Mouse (Mus musculus) kidney, embryonic 15.5 days (tissue): Measurements from ENCODE around the gene Shroom3. TPM values are rescaled to one million over a fixed set of nuclear protein-coding genes. Genes with fewer than 3 reads are reported as not detected.
A peak's percentile ranks its signal among the peaks of the same experiment; 100 is the strongest.

ENCODE experiments used
- ATAC-seq: fragments of 200-750 bp; cut with Nextera tagmentation; replicated peaks from 2 replicates; pipeline ENCODE4 v1.8.0; 2017; ENCODE audit warnings: moderate TSS enrichment; ENCODE audit not compliant: low FRiP score
- H3K27ac ChIP-seq: fragments of 300-500 bp; sonication (generic); 2 replicates; pipeline ENCODE4 v1.5.1; 2015; ENCODE audit warnings: mild to moderate bottlenecking, inconsistent platforms
- H3K27me3 ChIP-seq: fragments of 300-500 bp; sonication (generic); 2 replicates; pipeline ENCODE4 v1.6.1; 2015; ENCODE audit warnings: inconsistent platforms
- H3K36me3 ChIP-seq: fragments of 300-500 bp; sonication (generic); 2 replicates; pipeline ENCODE4 v1.6.1; 2015; ENCODE audit warnings: inconsistent platforms
- H3K4me1 ChIP-seq: fragments of 300-500 bp; sonication (generic); 2 replicates; pipeline ENCODE4 v1.6.1; 2015; ENCODE audit warnings: inconsistent platforms
- H3K4me2 ChIP-seq: fragments of 300-500 bp; sonication (generic); 2 replicates; pipeline ENCODE4 v1.6.1; 2015; ENCODE audit warnings: moderate library complexity, mild to moderate bottlenecking, inconsistent platforms
- H3K4me3 ChIP-seq: fragments of 300-500 bp; sonication (generic); replicated peaks from 2 replicates; pipeline ENCODE4 v1.5.1; 2015; ENCODE audit warnings: mild to moderate bottlenecking, inconsistent platforms
- H3K9ac ChIP-seq: fragments of 300-500 bp; sonication (generic); 2 replicates; pipeline ENCODE4 v1.6.1; 2015; ENCODE audit warnings: mild to moderate bottlenecking, inconsistent platforms
- H3K9me3 ChIP-seq: fragments of 300-500 bp; sonication (generic); replicated peaks from 2 replicates; pipeline ENCODE4 v1.6.1; 2016; ENCODE audit warnings: inconsistent platforms
- WGBS: fragments of 180-500 bp; shearing (Covaris S2); methylation state at CpG from one replicate; pipeline ENCODE4 v1.1.7; 2015; ENCODE audit warnings: mixed read lengths; 5-methylcytosine and 5-hydroxymethylcytosine counted together
- polyA plus RNA-seq: library from polyadenylated mRNA; unstranded; fragments of >200 nt; fragmentation: Nextera tagmentation; extraction: Ambion mirVana; gene quantifications from 2 replicates; pipeline ENCODE4 v1.2.1, GENCODE M21; 2015

The Shroom3 gene
- polyA plus RNA-seq, 1 experiment from 2014 or later, result 7.9 TPM

DNA sequence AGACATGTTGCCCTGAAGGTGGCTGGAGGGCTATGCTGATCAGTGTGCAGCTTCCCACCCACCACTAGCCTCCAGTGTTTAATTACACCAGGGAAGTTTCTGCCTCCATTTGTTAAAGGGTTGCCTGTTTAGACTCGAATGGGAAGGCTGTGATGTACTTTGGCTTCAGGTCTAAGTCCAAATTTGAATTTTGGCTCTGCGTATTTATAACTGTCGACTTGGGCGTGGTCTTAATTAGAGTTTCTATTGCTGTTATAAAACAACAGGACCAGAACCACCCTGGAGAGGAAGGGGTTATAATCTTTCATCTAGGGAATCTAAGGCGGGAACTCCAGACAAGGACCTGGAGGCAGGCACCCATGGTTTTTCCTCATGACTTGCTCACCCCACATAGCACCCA, 79.2 kb downstream of the Shroom3 start:
- no peak overlapping the region for H3K4me2 ChIP-seq
- H3K4me3 ChIP-seq, result no peak overlapping the region
- no peaks in the 10 kb centered on the region for H3K27me3 ChIP-seq
- H3K9ac ChIP-seq, result no peak overlapping the region
- H3K36me3 ChIP-seq, result no peaks in the 10 kb centered on the region
- 67% methylated on average over 5 of the region's 5 CpGs for WGBS
- no peak for ATAC-seq
- peak overlapping the region; percentile 52 for H3K27ac ChIP-seq
- peaks cover 38% of the 10 kb centered on the region for H3K4me1 ChIP-seq
- H3K9me3 ChIP-seq, result no peaks in the 10 kb centered on the region

GRCm38 (mm10) chr5:92763546-92763952, 80.3 kb downstream of the Shroom3 start:
- Histone ChIP-seq H3K27me3 (no peaks in the 10 kb centered on the region), H3K9ac (no peak overlapping the region), H3K4me2 (no peak overlapping the region), H3K36me3 (no peaks in the 10 kb centered on the region), H3K4me1 (peaks cover 49% of the 10 kb centered on the region), H3K9me3 (no peaks in the 10 kb centered on the region), H3K27ac (peak overlapping the region; percentile 29; the same call in 1 of the 2 replicates), H3K4me3 (no peak overlapping the region)
- no peak for ATAC-seq
- 8% methylated on average over 4 of the region's 4 CpGs for WGBS

GRCm38 (mm10) chr5:92766301-92766700, 83.1 kb downstream of the Shroom3 start:
- H3K9me3 ChIP-seq, result no peaks in the 10 kb centered on the region
- H3K36me3 ChIP-seq, result no peaks in the 10 kb centered on the region
- no peak overlapping the region for H3K4me3 ChIP-seq
- 38% methylated on average over 4 of the region's 4 CpGs for WGBS
- H3K4me1 ChIP-seq, result peaks cover 50% of the 10 kb centered on the region
- no peak for ATAC-seq
- H3K27me3 ChIP-seq, result no peaks in the 10 kb centered on the region
- no peak overlapping the region for H3K4me2 ChIP-seq
- 0 out of 2 replicates have a peak overlapping the region, but pooled peaks have one; percentile 22 for H3K27ac ChIP-seq
- H3K9ac ChIP-seq, result no peak overlapping the region

DNA sequence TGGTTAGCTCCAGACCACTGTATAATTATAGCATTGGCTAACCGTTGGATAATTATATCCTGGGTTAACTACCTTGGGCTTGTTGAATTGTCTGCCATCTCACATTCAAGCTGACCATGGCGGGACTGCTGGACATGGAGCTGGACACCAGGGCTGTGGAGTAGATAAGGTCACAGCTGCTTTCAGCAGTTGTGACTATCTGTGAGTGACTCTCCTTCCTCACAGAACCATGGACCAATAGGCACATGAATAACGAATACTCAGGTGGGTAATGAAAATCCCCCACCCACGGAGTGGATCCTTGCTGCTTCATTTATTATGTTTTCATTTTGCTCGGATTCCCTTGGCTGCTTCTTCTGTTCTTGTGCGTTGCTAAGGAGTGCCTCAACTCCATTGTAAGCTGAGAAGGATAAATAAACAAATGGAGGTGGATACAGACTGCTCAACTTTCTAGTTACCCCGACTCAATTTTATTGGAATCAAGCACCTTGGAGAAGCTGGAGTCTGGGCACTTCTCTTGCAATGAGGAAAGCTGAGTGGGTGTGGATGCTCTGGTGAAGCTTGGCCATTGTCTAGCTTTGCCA, 84.1 kb downstream of the Shroom3 start:
- H3K9me3 ChIP-seq, result no peaks in the 10 kb centered on the region
- H3K9ac ChIP-seq, result no peak overlapping the region
- no peak overlapping the region for H3K4me3 ChIP-seq
- peak overlapping the region; percentile 84 for H3K27ac ChIP-seq
- H3K27me3 ChIP-seq, result no peaks in the 10 kb centered on the region
- peaks cover 43% of the 10 kb centered on the region for H3K4me1 ChIP-seq
- 0 out of 2 replicates have a peak overlapping the region, but pooled peaks have one; percentile 23 for H3K4me2 ChIP-seq
- WGBS, result 25% methylated on average over 7 of the region's 7 CpGs
- no peaks in the 10 kb centered on the region for H3K36me3 ChIP-seq
- peak; percentile 77 for ATAC-seq

GRCm38 (mm10) chr5:92767857-92768291, 84.6 kb downstream of the Shroom3 start:
- H3K4me3 ChIP-seq, result no peak overlapping the region
- H3K36me3 ChIP-seq, result no peaks in the 10 kb centered on the region
- 0 out of 2 replicates have a peak overlapping the region, but pooled peaks have one; percentile 23 for H3K4me2 ChIP-seq
- ATAC-seq, result peak; percentile 74
- WGBS, result 23% methylated on average over 6 of the region's 6 CpGs
- H3K4me1 ChIP-seq, result peaks cover 38% of the 10 kb centered on the region
- H3K9ac ChIP-seq, result no peak overlapping the region
- H3K27ac ChIP-seq, result peak overlapping the region; percentile 84
- no peaks in the 10 kb centered on the region for H3K27me3 ChIP-seq
- no peaks in the 10 kb centered on the region for H3K9me3 ChIP-seq

DNA sequence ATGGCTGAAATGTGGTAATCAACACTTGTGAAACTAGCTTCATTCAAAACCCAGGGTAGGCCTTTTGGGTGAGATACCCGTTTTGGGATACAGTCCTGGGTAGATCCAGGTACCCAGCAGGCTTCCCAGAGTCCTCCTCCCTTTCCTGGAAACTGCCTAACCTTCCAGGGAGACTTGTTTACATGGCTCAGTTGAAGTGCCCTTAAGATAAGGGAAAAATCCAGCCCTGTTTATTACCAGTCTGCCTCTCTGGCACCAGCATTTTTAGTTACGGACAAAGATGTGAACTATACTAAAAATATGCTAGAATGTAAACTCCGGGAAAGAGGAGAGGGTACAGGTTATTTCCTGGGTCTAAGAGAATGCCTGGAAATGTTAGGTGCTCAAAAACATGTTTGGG, 90.6 kb downstream of the Shroom3 start:
- no peaks in the 10 kb centered on the region for H3K27me3 ChIP-seq
- H3K36me3 ChIP-seq, result no peaks in the 10 kb centered on the region
- H3K4me1 ChIP-seq, result 0 out of 2 replicates have a peak, but pooled peaks cover 2% of the 10 kb centered on the region
- WGBS, result 78% methylated on average over 3 of the region's 3 CpGs
- H3K9me3 ChIP-seq, result no peaks in the 10 kb centered on the region
- H3K4me2 ChIP-seq, result no peak overlapping the region
- no peak overlapping the region for H3K27ac ChIP-seq
- H3K4me3 ChIP-seq, result no peak overlapping the region
- no peak for ATAC-seq
- no peak overlapping the region for H3K9ac ChIP-seq

GRCm38 (mm10) chr5:92774419-92774818, 91.2 kb downstream of the Shroom3 start:
- Histone ChIP-seq H3K9me3 (no peaks in the 10 kb centered on the region), H3K27ac (no peak overlapping the region), H3K36me3 (no peaks in the 10 kb centered on the region), H3K4me2 (no peak overlapping the region), H3K9ac (no peak overlapping the region), H3K27me3 (no peaks in the 10 kb centered on the region), H3K4me1 (no peaks in the 10 kb centered on the region), H3K4me3 (no peak overlapping the region)
- no peak for ATAC-seq
- WGBS, result 76% methylated on average over 2 of the region's 2 CpGs

DNA sequence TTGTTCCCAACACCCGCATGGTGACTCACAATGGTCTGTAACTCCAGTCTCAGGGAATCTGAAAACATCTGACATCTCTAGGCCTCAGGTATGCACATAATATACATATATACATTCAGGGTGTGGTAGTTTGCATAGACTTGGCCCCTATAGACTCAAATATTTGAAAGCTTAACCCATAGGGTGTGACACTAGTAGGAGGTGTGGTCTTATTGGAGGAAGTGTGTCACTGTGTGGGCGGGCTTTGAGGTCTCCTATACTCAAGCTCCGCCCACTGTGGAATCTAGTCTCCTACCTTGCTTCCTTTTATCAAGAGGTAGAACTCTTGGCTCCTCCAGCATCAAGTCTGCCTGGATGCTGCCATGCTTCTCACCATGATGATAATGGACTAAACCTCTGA, 91.7 kb downstream of the Shroom3 start:
- 95% methylated on average over 3 of the region's 3 CpGs for WGBS
- Histone ChIP-seq H3K9ac (no peak overlapping the region), H3K27ac (no peak overlapping the region), H3K9me3 (no peaks in the 10 kb centered on the region), H3K4me3 (no peak overlapping the region), H3K27me3 (no peaks in the 10 kb centered on the region), H3K36me3 (no peaks in the 10 kb centered on the region), H3K4me2 (no peak overlapping the region), H3K4me1 (no peaks in the 10 kb centered on the region)
- ATAC-seq, result no peak

- H3K4me1 ChIP-seq, result no peaks in the 10 kb centered on the region; the same call in 1 of the 2 replicates
- H3K27ac ChIP-seq, result no peak overlapping the region
- WGBS, result 53% methylated on average over 8 of the region's 8 CpGs
- no peaks in the 10 kb centered on the region for H3K9me3 ChIP-seq
- no peak for ATAC-seq
- no peak overlapping the region for H3K9ac ChIP-seq
- no peaks in the 10 kb centered on the region for H3K27me3 ChIP-seq
- no peak overlapping the region for H3K4me3 ChIP-seq
- no peak overlapping the region for H3K4me2 ChIP-seq
- H3K36me3 ChIP-seq, result no peaks in the 10 kb centered on the region
These were observed 95.2 kb downstream of the Shroom3 start for GRCm38 (mm10) chr5:92778395-92778794.

- no peaks in the 10 kb centered on the region for H3K36me3 ChIP-seq
- no peaks in the 10 kb centered on the region for H3K27me3 ChIP-seq
- no peak overlapping the region for H3K27ac ChIP-seq
- no peak for ATAC-seq
- H3K9me3 ChIP-seq, result no peaks in the 10 kb centered on the region
- no peak overlapping the region for H3K4me3 ChIP-seq
- no peak overlapping the region for H3K4me2 ChIP-seq
- H3K9ac ChIP-seq, result no peak overlapping the region
- H3K4me1 ChIP-seq, result peaks cover 14% of the 10 kb centered on the region
These were observed 97.8 kb downstream of the Shroom3 start for GRCm38 (mm10) chr5:92781082-92781481.

- WGBS, result 25% methylated on average over 6 of the region's 6 CpGs
- H3K9me3 ChIP-seq, result no peaks in the 10 kb centered on the region
These were observed 101.0 kb downstream of the Shroom3 start for GRCm38 (mm10) chr5:92784037-92784860.

GRCm38 (mm10) chr5:92785870-92786436, 102.7 kb downstream of the Shroom3 start:
- 68% methylated on average over 11 of the region's 11 CpGs for WGBS
- Histone ChIP-seq H3K4me2 (no peak overlapping the region), H3K4me3 (no peak overlapping the region), H3K27me3 (no peaks in the 10 kb centered on the region), H3K36me3 (no peaks in the 10 kb centered on the region), H3K9me3 (no peaks in the 10 kb centered on the region), H3K9ac (no peak overlapping the region), H3K27ac (peak overlapping the region; percentile 68), H3K4me1 (peaks cover 23% of the 10 kb centered on the region)
- ATAC-seq, result no peak

More at GRCm38 (mm10) chr5:92784037-92784860, 101.0 kb downstream of the Shroom3 start:
- ATAC-seq, result peak; percentile 89
- Histone ChIP-seq H3K9ac (no peak overlapping the region), H3K4me1 (peaks cover 23% of the 10 kb centered on the region), H3K4me2 (no peak overlapping the region), H3K27ac (peak overlapping the region; percentile 9; the same call in 1 of the 2 replicates), H3K36me3 (no peaks in the 10 kb centered on the region), H3K27me3 (no peaks in the 10 kb centered on the region), H3K4me3 (no peak overlapping the region)
